Mouse (Mus musculus) R1 (cell line): ENCODE measurements at regions not wholly inside any gene's neighbourhood (a gene's known extent, or its start where the extent isn't known, plus 50 kb on each side); places are given as distances from the start of the nearest gene placed in this dataset.

Experiments used
- DNase-seq: peaks from one replicate; pipeline ENCODE4 v3.0.0-alpha.2; 2018; ENCODE audit warnings: low read depth, low spot score

DNA sequence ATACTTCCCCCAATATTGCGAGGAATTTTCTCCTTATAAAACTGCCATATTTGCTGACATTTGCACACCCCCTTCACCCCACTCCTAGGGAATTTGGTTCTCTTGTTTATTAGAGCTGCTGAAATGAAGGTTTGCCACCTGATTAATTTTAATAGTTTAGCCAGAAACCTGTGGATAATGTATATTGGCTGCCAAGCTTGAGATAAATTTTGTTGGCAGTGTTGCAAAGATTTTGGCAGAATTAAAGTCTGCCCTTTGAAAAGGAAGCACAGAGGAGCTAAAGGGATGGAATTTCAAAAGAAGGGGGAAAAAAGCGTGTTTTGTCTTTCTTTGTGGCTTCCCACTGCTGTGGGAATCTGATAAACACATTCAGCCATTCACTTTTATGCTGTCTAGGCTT, 354.6 kb upstream of the Car10 start:
- DNase-seq, result no peak

DNA sequence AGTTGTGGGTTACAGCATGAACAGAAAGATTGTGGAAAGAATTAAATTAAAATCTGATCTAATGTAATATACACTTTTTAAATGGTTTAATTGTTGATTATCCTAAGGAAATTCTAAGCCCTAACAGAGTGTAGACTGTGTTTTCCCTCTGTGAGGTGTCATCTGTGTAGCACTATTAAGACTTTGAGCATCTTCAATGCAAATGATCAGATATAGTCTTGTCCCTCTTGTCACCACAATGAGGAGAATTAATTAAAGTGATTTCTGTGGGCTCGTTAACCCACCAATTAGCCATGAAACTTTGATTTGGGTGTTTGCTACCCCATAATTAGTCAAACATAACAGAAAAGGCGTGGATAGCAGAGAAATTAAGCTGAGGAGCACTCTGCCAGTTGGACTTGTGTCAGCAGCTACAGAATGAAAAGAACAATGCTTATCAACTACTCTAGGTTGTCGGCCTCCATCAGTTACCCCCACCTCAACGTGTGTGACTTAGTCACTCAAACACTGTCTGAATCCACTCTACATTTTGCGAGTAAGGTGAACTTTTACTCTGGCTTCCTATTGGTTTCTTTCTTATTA, 339.4 kb upstream of the Car10 start:
- no peak for DNase-seq

DNA sequence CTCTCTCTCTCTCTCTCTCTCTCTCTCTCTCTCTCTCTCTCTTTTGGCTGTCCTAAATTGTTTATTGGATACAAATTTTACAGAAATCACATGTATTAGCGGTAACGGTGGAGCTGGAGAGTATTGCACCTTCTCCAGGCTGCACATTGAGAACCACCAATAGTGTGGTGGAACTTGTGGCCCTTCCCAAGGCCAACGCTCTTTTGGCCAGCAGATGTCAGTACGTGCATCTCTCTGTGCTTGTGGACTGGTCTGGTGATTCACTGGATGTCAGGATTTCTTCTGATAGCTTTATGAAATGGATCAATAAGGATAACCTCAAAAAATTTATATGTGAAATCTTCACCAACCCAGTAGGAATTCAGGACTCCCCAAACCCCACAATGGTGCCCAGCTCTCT, 327.9 kb upstream of the Car10 start:
- no peak for DNase-seq

DNA sequence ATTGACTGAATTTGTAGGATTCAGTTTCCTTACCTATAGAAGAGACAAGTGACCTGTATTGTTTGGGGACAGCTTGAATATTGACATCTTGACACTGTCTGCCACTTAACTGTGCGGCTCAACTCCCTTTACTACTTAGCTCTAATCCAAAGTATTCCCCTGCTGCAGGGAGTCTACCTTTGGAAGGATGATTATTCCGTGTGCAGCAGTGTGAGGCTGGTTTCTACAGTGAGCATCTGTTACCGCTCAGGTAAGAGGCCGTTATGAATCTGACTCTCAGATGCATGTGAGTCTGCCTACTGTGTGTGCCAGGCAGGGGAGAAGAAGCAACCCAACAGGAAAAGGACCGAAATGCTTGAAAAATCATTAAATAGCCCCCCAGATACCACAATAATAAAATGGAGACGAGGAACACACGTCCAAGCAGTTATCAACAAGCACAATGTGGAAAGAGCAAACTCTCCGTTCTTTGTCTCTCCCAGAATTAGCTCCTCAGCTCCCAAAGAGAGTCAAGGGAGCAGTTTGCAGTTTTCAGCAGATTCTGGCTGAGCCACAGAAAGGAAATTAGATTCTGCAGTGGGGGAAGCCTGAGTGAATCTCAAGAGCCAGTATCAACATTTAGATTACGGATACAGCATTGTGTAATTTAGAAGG, 324.8 kb upstream of the Car10 start:
- DNase-seq, result no peak

DNA sequence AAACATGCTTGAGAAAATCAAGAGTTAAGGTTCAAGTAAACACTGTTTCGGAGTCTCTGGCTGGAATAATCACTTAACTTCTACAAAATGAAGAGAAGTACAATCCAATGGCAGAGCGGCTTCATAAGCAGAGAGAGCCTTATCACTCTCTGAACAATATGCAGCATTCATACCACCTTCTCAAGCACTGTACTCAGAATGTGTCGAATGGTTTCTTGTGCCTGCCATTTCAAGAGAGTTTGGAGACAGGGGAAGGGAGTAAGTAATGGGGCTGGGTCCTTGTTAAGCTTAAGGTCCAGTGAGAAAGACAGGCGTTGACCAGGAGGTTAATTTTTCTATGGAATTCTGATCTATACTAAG, 324.3 kb upstream of the Car10 start:
- DNase-seq, result no peak

DNA sequence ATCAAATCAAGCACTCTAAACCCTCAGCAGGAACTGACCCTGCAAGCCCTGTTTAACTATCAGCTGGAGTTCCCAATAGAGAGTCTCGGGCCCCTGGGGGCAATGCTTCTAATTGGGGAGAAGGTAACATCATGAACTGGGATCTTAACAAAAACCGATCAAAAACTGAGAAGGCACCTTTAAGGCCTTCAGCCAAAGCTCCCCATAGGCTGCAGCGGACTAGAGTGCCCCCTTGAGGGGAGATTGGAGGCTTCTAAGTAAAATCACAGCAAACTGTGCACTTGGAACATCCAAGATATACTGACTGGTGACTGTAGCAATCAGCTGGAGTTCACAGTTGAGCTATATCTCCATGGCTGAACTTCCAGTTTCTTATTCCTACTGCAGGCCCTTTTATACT, 323.0 kb upstream of the Car10 start:
- peak; percentile 31 for DNase-seq

DNA sequence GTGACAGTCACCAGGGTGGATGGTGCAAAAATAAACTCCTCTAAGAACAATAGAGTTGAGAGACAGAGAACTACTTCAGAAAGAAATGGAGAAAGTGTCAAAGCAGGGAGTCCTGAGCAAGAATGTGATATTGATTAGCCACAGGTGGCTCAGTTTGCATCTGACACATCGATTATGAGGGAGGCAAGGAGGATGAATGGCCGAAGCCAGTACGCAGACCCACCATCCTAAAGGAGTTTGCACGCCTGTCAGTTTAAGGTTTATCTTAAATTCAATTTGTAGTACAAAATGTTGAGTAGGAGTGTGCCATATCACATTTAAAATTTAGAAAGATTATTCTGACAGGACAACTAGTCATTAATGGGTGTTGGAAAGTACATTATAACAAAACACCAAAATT, 298.6 kb upstream of the Car10 start:
- no peak for DNase-seq
